Mouse (Mus musculus) kidney, postnatal 14 days (tissue): ENCODE results near the gene Boc.

Source experiments
- DNase-seq: peaks from one replicate; pipeline ENCODE4 v3.0.0; 2022; ENCODE audit warnings: mixed read lengths

Boc gene

GRCm38 (mm10) chr16:44527218-44527905 is 31.3 kb downstream of the Boc start:
- DNase-seq, result no peak

- DNase-seq, result no peak
Observed at GRCm38 (mm10) chr16:44526689-44527088, 32.0 kb downstream of the Boc start.

- DNase-seq, result no peak
Observed at GRCm38 (mm10) chr16:44526044-44526443, 32.7 kb downstream of the Boc start.

- DNase-seq, result no peak
Observed at GRCm38 (mm10) chr16:44523595-44523994, 35.1 kb downstream of the Boc start.

GRCm38 (mm10) chr16:44516498-44516897 is 42.2 kb downstream of the Boc start:
- no peak for DNase-seq

GRCm38 (mm10) chr16:44510521-44511213 is 48.0 kb downstream of the Boc start:
- DNase-seq, result no peak

GRCm38 (mm10) chr16:44509458-44510344 is 49.0 kb downstream of the Boc start:
- DNase-seq, result no peak

- DNase-seq, result no peak
Observed at GRCm38 (mm10) chr16:44508772-44509171, 49.9 kb downstream of the Boc start.

- DNase-seq, result no peak
Observed at GRCm38 (mm10) chr16:44508025-44508424, 50.7 kb downstream of the Boc start.

GRCm38 (mm10) chr16:44507027-44507929 is 51.4 kb downstream of the Boc start:
- no peak for DNase-seq

GRCm38 (mm10) chr16:44505243-44505642 is 53.5 kb downstream of the Boc start:
- DNase-seq, result no peak

GRCm38 (mm10) chr16:44502895-44503575 is 55.7 kb downstream of the Boc start:
- DNase-seq, result no peak

- no peak for DNase-seq
Observed at GRCm38 (mm10) chr16:44502325-44502724, 56.4 kb downstream of the Boc start.

- no peak for DNase-seq
Observed at GRCm38 (mm10) chr16:44501783-44502182, 56.9 kb downstream of the Boc start.

- DNase-seq, result no peak
Observed at GRCm38 (mm10) chr16:44498447-44498846, 60.2 kb downstream of the Boc start.

GRCm38 (mm10) chr16:44496971-44497464 is 61.7 kb downstream of the Boc start:
- no peak for DNase-seq

- DNase-seq, result peak; percentile 53
Observed at GRCm38 (mm10) chr16:44494441-44495108, 64.1 kb downstream of the Boc start.

GRCm38 (mm10) chr16:44493868-44494267 is 64.8 kb downstream of the Boc start:
- DNase-seq, result peak; percentile 58

GRCm38 (mm10) chr16:44492706-44493105 is 66.0 kb downstream of the Boc start:
- DNase-seq, result no peak

- DNase-seq, result no peak
Observed at GRCm38 (mm10) chr16:44492151-44492550, 66.5 kb downstream of the Boc start.

GRCm38 (mm10) chr16:44491051-44491450 is 67.6 kb downstream of the Boc start:
- DNase-seq, result no peak
